Mouse (Mus musculus) embryonic fibroblast, embryonic 13.5 days (primary cell): ENCODE data around the gene Ccser2.

Experiments used
- CTCF ChIP-seq: IDR thresholded peaks from 2 replicates; pipeline ENCODE4 v1.5.1; 2011; ENCODE audit warnings: mild to moderate bottlenecking, control low read depth, low read length, moderate library complexity, borderline replicate concordance; ENCODE audit not compliant: insufficient read depth
- POLR2A ChIP-seq: IDR thresholded peaks from 2 replicates; pipeline ENCODE4 v1.6.1; 2011; ENCODE audit warnings: low read depth, mild to moderate bottlenecking, control low read depth, low read length, moderate library complexity

DNA sequence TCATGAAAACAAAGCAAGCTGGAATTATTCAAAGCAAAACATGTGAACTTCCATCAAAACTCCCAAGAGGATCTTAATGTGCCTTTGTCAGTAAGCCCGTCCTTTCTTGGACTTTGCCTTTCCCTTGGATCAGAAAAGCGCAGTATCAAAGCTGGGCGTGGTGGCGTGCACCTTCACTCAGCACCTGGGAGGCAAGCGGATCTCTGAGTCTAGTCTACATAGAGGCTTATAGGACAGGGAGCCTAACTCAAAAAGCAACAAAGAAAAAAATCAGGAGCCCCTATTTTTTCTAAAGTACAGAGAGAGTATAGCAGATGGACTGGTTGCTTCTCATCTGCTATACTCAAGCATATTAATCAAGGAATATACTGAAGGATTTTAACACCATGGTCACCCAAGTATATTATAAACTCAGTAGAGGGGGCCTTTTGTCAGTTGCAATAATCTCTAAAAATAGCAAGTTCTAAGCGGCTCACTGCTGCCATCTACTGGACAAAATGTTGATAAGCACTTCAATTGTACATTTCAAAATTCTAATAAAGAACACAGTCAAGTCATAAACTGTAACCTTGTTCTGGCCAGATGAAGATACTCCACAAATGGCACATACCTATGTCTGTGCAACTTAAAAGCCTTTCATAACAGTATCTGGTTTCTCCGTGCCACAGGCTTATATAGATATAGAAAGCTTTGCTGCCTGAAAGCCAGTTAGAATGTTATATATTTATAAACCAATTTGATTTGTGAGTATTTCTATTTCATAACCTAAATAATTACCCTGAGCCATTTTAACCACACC, 31.3 kb downstream of the Ccser2 start:
- TF ChIP-seq POLR2A: no peak
- TF ChIP-seq CTCF: no peak
